Mouse (Mus musculus): ENCODE results near the gene Tmc8.
"Not testable (repeated sequence)": the region's sequence is repeated elsewhere in the genome, so short reads cannot be mapped to it uniquely, and the experiment has no call there.

The Tmc8 gene

DNA sequence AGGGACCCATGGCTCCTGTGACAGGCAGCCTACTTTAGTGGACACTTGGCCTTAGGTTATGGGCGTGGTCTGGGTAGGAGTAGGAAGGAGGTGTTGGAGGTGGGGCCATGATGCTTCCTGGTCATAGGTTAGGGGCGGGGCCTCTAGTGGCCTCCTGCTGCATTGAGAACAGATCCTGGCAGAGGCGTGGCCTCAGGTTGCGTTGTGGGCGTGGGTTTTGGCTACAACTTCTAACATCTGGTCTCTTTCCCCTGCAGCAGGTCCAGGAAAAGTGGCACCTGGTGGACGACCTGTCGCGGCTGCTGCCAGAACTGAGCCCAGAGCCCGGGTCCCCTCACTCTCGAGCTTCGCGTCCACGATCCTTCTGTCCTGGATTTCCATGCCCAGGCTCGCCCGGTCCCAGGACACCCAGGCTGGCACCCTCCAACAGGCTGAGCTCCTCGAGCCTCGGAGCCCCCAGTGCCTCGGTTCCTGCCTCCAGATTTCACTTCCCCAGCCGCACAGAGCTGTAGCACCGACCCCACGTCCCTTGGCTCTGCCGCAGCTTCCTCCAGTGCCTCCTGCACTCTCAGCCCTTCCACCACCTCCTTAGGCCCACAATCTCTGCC, 10.5 kb downstream of the Tmc8 start:
- no peak for ATAC-seq (ENCODE audit: insufficient number of reproducible peaks, low FRiP score, low TSS enrichment)

GRCm38 (mm10) chr11:117794035-117794551, 12.2 kb downstream of the Tmc8 start:
- no peak for ATAC-seq (ENCODE audit: insufficient number of reproducible peaks, low FRiP score, low TSS enrichment)

- ATAC-seq (ENCODE audit: insufficient number of reproducible peaks, low FRiP score, low TSS enrichment) = no peak
These were observed 15.1 kb downstream of the Tmc8 start for GRCm38 (mm10) chr11:117796954-117797353.

- ATAC-seq (ENCODE audit: insufficient number of reproducible peaks, low FRiP score, low TSS enrichment) = no peak
These were observed 15.8 kb downstream of the Tmc8 start, which contains the start of gene 6030468B19Rik for GRCm38 (mm10) chr11:117797511-117798159. 6030468B19Rik (plus strand) TSS chr11:117797660.

DNA sequence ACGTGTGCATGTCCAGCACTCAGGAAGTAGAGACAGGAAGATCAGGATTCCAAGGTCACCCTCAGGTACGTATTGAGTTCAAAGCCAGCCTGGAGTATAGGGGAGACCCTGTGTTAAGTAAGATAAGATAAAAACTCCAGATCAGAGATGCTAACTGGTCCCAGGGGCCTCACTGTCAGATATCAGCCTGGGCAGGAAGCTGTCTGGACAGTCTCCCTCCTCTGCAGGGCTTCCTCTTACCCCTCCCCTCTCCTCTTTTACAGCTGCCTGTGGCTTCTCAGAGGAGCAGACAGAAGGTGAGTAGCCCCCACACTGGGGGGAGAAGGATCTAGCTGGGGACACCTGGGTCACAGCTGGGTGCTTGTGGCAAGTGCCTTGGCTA, 16.3 kb downstream of the Tmc8 start:
- no peak for ATAC-seq (ENCODE audit: insufficient number of reproducible peaks, low FRiP score, low TSS enrichment)

- no peak for ATAC-seq (ENCODE audit: insufficient number of reproducible peaks, low FRiP score, low TSS enrichment)
These were observed 17.3 kb downstream of the Tmc8 start for GRCm38 (mm10) chr11:117799174-117799573.

DNA sequence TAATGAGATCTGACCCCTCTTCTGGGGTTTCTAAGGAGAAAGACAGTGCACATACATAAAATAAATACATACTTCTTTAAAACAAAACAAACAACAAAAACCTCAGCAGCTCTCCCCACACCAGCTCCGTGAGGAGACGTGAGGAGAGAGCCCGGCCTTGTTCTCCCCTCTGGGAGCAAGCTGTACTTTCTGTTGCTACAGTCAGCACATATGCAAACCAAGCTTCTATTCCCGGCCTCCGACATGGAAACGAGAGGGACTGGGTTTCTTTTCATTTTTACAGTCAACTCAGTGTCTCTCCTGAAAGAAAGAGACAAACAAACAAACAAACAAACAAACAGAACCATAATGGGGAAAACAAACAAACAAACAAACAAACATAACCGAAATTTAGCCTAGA, 18.2 kb downstream of the Tmc8 start:
- no peak for ATAC-seq (ENCODE audit: insufficient number of reproducible peaks, low FRiP score, low TSS enrichment)

GRCm38 (mm10) chr11:117801650-117802049, 19.8 kb downstream of the Tmc8 start:
- ATAC-seq (ENCODE audit: insufficient number of reproducible peaks, low FRiP score, low TSS enrichment) = no peak

GRCm38 (mm10) chr11:117803166-117803688, 21.4 kb downstream of the Tmc8 start:
- no peak for ATAC-seq (ENCODE audit: insufficient number of reproducible peaks, low FRiP score, low TSS enrichment)

DNA sequence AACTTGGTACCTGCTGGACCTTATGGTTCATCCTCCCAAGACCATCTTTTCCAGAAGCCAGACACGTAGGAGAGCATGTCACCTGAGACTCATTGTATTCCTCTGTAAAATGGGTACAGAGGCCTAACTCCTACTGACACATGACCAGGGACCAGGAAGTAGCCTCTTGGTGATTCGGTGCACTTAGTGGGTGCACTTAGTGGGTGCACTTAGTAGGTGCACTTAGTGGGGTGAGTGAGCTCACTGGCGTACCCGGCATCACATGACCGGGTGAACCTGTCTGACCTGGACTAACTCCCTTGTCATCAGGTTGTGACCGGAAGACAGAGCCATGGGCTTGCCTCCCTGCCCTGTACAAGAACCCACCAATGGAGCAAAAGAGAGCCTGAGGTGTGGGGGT, 24.9 kb downstream of the Tmc8 start:
- no peak for ATAC-seq (ENCODE audit: insufficient number of reproducible peaks, low FRiP score, low TSS enrichment)

- no peak for ATAC-seq (ENCODE audit: insufficient number of reproducible peaks, low FRiP score, low TSS enrichment)
These were observed 27.8 kb downstream of the Tmc8 start, which contains the start of the genes Gm20708 and Syngr2 for GRCm38 (mm10) chr11:117809407-117810311. Gm20708 (plus strand) TSS chr11:117809668. Syngr2 (plus strand) TSS chr11:117809668.

DNA sequence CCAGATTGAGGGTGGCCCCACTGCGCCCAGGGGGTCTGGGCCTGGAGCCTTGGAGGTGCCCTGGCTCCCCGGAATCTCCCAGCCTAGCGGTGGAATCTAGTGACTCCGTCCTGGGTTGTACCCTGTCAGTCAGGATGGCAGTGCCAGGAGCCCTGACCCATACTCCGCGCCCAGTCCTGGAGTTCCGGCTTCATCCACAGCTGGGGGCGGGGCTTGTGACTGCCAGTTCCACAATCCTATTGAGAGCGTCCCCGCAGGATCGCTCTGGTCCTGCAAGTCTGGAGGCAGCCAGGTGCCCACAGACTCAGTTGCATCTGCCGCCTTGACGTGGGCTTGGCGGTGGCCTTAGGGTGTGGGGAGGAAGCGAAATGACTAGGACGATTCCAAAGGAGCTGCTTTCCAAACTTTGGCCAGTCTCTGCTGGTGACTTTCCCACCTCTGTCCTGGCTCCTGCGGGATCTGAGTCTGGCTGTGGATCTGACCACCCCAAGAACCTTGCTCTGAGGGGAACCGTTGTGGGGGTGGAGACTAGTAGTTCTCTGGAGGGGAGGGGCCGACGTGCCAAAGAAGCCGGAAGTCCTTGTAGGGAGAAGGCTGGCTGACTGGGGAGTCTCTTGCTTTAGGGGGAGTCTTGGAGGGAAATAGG, 28.6 kb downstream of the Tmc8 start:
- no peak for ATAC-seq (ENCODE audit: insufficient number of reproducible peaks, low FRiP score, low TSS enrichment)

DNA sequence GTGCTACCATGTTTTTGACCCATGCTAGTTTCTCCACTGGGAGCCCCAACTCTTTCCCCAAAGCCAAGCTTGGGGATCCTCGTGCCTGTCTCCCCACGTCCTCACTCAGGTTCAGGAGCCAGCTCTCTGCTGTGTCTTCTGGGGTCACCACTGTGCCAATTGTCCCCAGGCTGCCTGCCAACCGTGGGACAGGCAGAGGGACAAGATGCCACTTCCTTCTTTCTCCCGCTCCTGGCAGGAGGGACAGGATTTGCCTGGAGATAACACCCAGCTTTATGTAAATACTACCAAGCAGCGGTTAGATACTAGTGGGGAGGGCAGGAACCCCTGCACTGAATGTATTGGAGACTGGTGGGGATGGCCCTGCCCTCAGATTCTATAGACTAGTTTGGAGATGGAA, 32.0 kb downstream of the Tmc8 start:
- no peak for ATAC-seq (ENCODE audit: insufficient number of reproducible peaks, low FRiP score, low TSS enrichment)

DNA sequence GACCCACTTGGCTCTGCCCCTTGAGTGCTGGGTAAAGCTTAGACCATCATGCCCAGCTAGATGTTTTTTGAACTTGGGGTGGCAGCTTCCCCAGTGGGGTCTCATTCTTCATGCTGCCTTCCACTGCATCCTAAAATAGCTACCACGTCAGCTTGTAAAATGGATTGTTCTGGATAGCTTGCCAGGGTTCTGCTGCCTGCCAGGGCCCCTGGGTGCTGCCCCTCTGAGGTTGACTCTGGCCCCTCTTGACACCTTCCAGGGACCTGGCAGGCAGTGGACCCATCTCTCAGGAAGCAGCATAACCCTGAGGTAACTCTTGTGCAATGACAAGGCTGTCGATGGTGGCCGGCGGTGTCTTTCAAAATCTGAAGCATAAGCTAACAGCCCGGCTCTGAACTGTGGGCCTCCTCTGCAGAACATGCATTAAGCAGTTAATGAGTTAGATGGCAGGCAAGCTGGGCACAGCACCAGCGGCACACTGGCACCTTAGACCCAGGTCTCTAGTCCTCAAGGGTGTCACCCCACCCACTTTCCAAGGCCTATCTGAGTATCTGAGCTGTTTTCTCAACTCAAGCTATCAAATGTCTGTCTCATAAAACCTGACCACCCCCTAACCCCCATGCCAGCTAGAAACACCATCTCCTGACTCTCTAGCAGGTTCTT, 33.0 kb downstream of the Tmc8 start:
- ATAC-seq (ENCODE audit: insufficient number of reproducible peaks, low FRiP score, low TSS enrichment) = no peak

DNA sequence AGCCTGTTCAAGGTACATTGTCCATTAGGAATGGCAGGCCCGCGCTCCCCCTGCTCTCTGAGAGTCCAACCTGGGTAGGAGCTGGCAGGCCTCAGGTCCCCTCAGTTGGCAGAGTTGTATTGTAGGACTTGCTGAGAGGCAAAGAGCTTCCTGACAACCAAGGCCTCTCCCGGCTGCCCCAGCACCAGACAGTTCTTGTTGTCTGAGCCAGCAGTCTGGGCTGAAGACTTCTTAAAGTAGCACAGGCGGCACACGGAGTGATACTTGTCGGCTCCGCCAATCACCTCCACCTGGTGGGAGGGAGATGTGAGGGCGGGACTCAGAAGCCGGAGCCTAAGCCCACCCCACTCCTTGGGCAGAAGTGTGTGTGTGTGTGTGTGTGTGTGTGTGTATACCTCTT, 34.0 kb downstream of the Tmc8 start:
- ATAC-seq (ENCODE audit: insufficient number of reproducible peaks, low FRiP score, low TSS enrichment) = not testable (repeated sequence)

- no peak for ATAC-seq (ENCODE audit: insufficient number of reproducible peaks, low FRiP score, low TSS enrichment)
These were observed 34.6 kb downstream of the Tmc8 start for GRCm38 (mm10) chr11:117816389-117816996.

DNA sequence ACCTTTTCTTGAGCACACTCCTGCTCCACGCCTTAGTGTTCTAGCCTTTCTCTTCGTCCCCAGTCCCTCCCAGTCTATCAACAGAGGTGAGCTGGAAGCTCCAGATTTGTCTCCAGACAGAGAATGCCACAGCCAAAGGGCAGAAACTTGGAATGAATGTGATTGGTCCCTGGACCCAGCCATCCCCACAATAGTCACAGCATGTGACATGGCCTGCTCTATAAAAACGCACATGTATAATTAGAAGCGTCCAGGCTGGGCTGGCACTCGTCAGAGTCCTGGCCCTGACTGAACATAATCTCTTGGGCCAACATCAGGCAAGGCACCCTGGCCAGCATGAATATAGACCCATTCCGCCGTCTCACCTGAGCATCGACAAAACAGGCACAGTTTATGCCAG, 37.2 kb downstream of the Tmc8 start:
- no peak for ATAC-seq (ENCODE audit: insufficient number of reproducible peaks, low FRiP score, low TSS enrichment)

GRCm38 (mm10) chr11:117820173-117820572, 38.3 kb downstream of the Tmc8 start:
- no peak for ATAC-seq (ENCODE audit: insufficient number of reproducible peaks, low FRiP score, low TSS enrichment)

DNA sequence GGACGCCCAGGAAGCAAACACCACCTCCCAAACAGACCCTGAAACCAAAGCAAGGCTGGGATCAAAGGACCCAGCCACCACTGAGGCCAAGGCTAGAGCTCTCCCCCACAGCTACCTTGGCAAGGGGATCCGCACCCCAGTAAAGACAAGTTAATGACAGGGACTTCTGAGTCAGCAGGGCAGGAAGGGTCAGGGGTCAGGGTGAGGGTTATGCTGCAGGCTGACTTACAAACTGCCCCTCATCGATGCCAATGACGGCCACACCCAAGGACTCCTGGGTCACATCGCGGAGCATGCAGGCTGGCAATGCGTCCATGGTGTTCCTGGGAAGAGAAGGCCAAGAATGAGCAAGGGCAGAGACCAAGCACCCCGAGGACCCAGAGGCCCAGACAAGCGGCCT, 40.0 kb downstream of the Tmc8 start:
- ATAC-seq (ENCODE audit: insufficient number of reproducible peaks, low FRiP score, low TSS enrichment) = no peak

Measured in cerebellum, adult (tissue).